Mouse (Mus musculus) megakaryocyte progenitor cell, adult 5-6 weeks (primary cell): Measurements from ENCODE around the gene Gm42742. TPM values are rescaled to one million over a fixed set of nuclear protein-coding genes. Genes with fewer than 3 reads are reported as not detected.

Source experiments
- ATAC-seq: replicated peaks from 2 replicates; pipeline ENCODE4 v1.8.0; 2016; ENCODE audit warnings: mild to moderate bottlenecking, moderate TSS enrichment, inconsistent platforms; ENCODE audit not compliant: poor library complexity
- total RNA-seq, 2 experiments: library from RNA; stranded (forward) in 1 of 2; stranded (reverse) in 1 of 2; fragments of 157-497, 149-512 nt in 1 of 2; fragments of 200-1000 nt in 1 of 2; gene quantifications; 2 replicates each; pipeline versions ENCODE4 v1.2.3 to v1.2.4; 2015 to 2017

The Gm42742 gene
- total RNA-seq, 2 experiments from 2014 or later: 0.21 to 0.69 TPM

GRCm38 (mm10) chr7:127004122-127004875 lies 16.6 kb downstream of the Gm42742 start:
- no peak for ATAC-seq

- ATAC-seq: no peak
Observed at GRCm38 (mm10) chr7:127003620-127004019, 17.3 kb downstream of the Gm42742 start.

- ATAC-seq: no peak
Observed at GRCm38 (mm10) chr7:126999568-126999967, 21.3 kb downstream of the Gm42742 start.

- ATAC-seq: no peak
Observed at GRCm38 (mm10) chr7:126996449-126996848, 24.4 kb downstream of the Gm42742 start.

GRCm38 (mm10) chr7:126988816-126989215 lies 32.1 kb downstream of the Gm42742 start:
- ATAC-seq: no peak

GRCm38 (mm10) chr7:126986319-126986718 lies 34.6 kb downstream of the Gm42742 start:
- peak; percentile 74 for ATAC-seq

- no peak for ATAC-seq
Observed at GRCm38 (mm10) chr7:126984667-126985444, 36.0 kb downstream of the Gm42742 start.

- no peak for ATAC-seq
Observed at GRCm38 (mm10) chr7:126983113-126983512, 37.8 kb downstream of the Gm42742 start.

GRCm38 (mm10) chr7:126982054-126982453 lies 38.8 kb downstream of the Gm42742 start:
- no peak for ATAC-seq

GRCm38 (mm10) chr7:126981601-126982000 lies 39.3 kb downstream of the Gm42742 start:
- ATAC-seq: no peak

- ATAC-seq: no peak
Observed at GRCm38 (mm10) chr7:126978841-126979240, 42.1 kb downstream of the Gm42742 start.

GRCm38 (mm10) chr7:126976878-126977459 lies 43.9 kb downstream of the Gm42742 start:
- no peak for ATAC-seq

- peak; percentile 97 for ATAC-seq
Observed at GRCm38 (mm10) chr7:126975950-126976866, 44.7 kb downstream of the Gm42742 start, which contains the start of gene Cdiptos. TSS of gene Cdiptos (minus strand) at chr7:126976098.

- no peak for ATAC-seq
Observed at GRCm38 (mm10) chr7:126975893-126975949, 45.2 kb downstream of the Gm42742 start, which contains the start of gene Cdipt. TSS of gene Cdipt (plus strand) at chr7:126975914.

GRCm38 (mm10) chr7:126975493-126975892 lies 45.4 kb downstream of the Gm42742 start:
- 0 out of 2 replicates have a peak, but pooled peaks have one; percentile 13 for ATAC-seq

- no peak for ATAC-seq
Observed at GRCm38 (mm10) chr7:126967361-126967760, 53.5 kb downstream of the Gm42742 start.

- ATAC-seq: no peak
Observed at GRCm38 (mm10) chr7:126965568-126965967, 55.3 kb downstream of the Gm42742 start.
